Mouse (Mus musculus) CH12.LX (cell line): ENCODE measurements around the gene Cdk9. TPM values are rescaled to one million over a fixed set of nuclear protein-coding genes. Genes with fewer than 3 reads are reported as not detected.

Experiments used
- DNase-seq: peaks from one replicate; pipeline ENCODE4 v3.0.0-alpha.2; 2013; ENCODE audit errors: extremely low read depth
- H3K27ac ChIP-seq: 2 replicates; pipeline ENCODE4 v1.5.1; 2012; ENCODE audit warnings: low read depth, mild to moderate bottlenecking, control low read depth, moderate library complexity; ENCODE audit not compliant: insufficient read depth
- H3K27me3 ChIP-seq: replicated peaks from 2 replicates; pipeline ENCODE3; 2012; ENCODE audit warnings: inconsistent platforms
- H3K36me3 ChIP-seq, 2 experiments: replicated peaks in 1 of 2; 2 replicates each; pipeline versions ENCODE3 to v1.6.1; 2012; ENCODE audit warnings: inconsistent platforms in 1 of 2, low read length in 1 of 2, mild to moderate bottlenecking in 1 of 2, mixed read lengths in 1 of 2, moderate library complexity in 1 of 2; ENCODE audit not compliant: control insufficient read depth in 1 of 2, insufficient read depth in 1 of 2
- H3K4me1 ChIP-seq, 2 experiments: 2 replicates each; pipeline ENCODE4 v1.6.1; 2012; ENCODE audit warnings: inconsistent platforms in 1 of 2, moderate library complexity in 1 of 2; ENCODE audit not compliant: insufficient read depth in 2 of 2, control insufficient read depth in 1 of 2
- H3K4me2 ChIP-seq: 2 replicates; pipeline ENCODE4 v1.6.1; 2012; ENCODE audit warnings: low read depth, mild to moderate bottlenecking, control low read depth; ENCODE audit not compliant: poor library complexity, insufficient read depth, severe bottlenecking
- H3K4me3 ChIP-seq, 3 experiments: fragments of 150-350 bp in 1 of 3; sonication (generic) in 1 of 3; replicated peaks in 1 of 3; 2 replicates each; pipeline versions ENCODE3 to v1.5.1; 2011 to 2012; ENCODE audit warnings: low read depth in 2 of 3, low read length in 2 of 3, mild to moderate bottlenecking in 2 of 3, moderate library complexity in 2 of 3, control low read depth in 1 of 3, improper control_type of control experiment in 1 of 3, inconsistent platforms in 1 of 3, mixed read lengths in 1 of 3; ENCODE audit not compliant: poor library complexity in 1 of 3
- H3K79me2 ChIP-seq: replicated peaks from 2 replicates; pipeline ENCODE4 v1.6.1; 2012; ENCODE audit warnings: mild to moderate bottlenecking, moderate library complexity; ENCODE audit not compliant: control insufficient read depth, poor library complexity, insufficient read depth, severe bottlenecking; ENCODE audit errors: extremely low read depth
- H3K9ac ChIP-seq: 2 replicates; pipeline ENCODE4 v1.6.1; 2012; ENCODE audit warnings: low read depth, mild to moderate bottlenecking, control low read depth, moderate library complexity; ENCODE audit not compliant: insufficient read depth
- H3K9me3 ChIP-seq: replicated peaks from 2 replicates; pipeline ENCODE3; 2012; ENCODE audit warnings: low read length, inconsistent platforms, mixed read lengths
- CHD2 ChIP-seq: IDR thresholded peaks from 2 replicates; pipeline ENCODE4 v1.6.1; 2011; ENCODE audit warnings: low read length, improper control_type of control experiment
- E2F4 ChIP-seq: IDR thresholded peaks from 2 replicates; pipeline ENCODE4 v1.6.1; 2011; ENCODE audit warnings: low read depth, low read length, improper control_type of control experiment; ENCODE audit not compliant: insufficient replicate concordance
- ETS1 ChIP-seq: conservative IDR thresholded peaks from 2 replicates; pipeline ENCODE4 v1.6.1; 2012; ENCODE audit warnings: low read depth, mild to moderate bottlenecking, inconsistent platforms, low read length, improper control_type of control experiment, moderate library complexity
- IRF4 ChIP-seq: IDR thresholded peaks from 2 replicates; pipeline ENCODE4 v1.6.1; 2014; ENCODE audit warnings: low read depth, mild to moderate bottlenecking, inconsistent platforms, low read length, improper control_type of control experiment
- JUND ChIP-seq: conservative IDR thresholded peaks from 2 replicates; pipeline ENCODE4 v1.6.1; 2011; ENCODE audit warnings: low read depth, low read length, improper control_type of control experiment
- MXI1 ChIP-seq: IDR thresholded peaks from 2 replicates; pipeline ENCODE4 v1.6.1; 2011; ENCODE audit warnings: mild to moderate bottlenecking, low read depth, low read length, improper control_type of control experiment
- NELFE ChIP-seq: IDR thresholded peaks from 2 replicates; pipeline ENCODE4 v1.6.1; 2011; ENCODE audit warnings: low read depth, low read length, improper control_type of control experiment
- POLR2A ChIP-seq: IDR thresholded peaks from 2 replicates; pipeline ENCODE4 v1.6.1; 2011; ENCODE audit warnings: low read depth, mild to moderate bottlenecking, improper control_type of control experiment, low read length
- ZKSCAN1 ChIP-seq: IDR thresholded peaks from 2 replicates; pipeline ENCODE4 v1.6.1; 2012; ENCODE audit warnings: low read depth, inconsistent platforms, low read length, improper control_type of control experiment, borderline replicate concordance
- ZNF384 ChIP-seq: IDR thresholded peaks from 2 replicates; pipeline ENCODE4 v1.6.1; 2012; ENCODE audit warnings: low read depth, low read length, improper control_type of control experiment, inconsistent platforms
- dilution Hi-C: fragments of 300-500 bp; cut with MboI; formaldehyde crosslinking; loops from 2 replicates; pipeline ENCODE4 v1.14.3; 2020; ENCODE audit warnings: low sequenced_read_pairs; ENCODE audit not compliant: extremely low pct_unique_long_range_greater_than_20kb, extremely low pct_ligation_motif_present
- in situ Hi-C: fragments of 300-500 bp; cut with MboI; formaldehyde crosslinking; loops from 3 replicates; pipeline ENCODE4 v1.14.3; 2019; ENCODE audit warnings: low sequenced_read_pairs, low pct_ligation_motif_present, low pct_unique_long_range_greater_than_20kb, mixed read lengths
- polyA plus RNA-seq: library from polyadenylated mRNA; unstranded; fragments of >175 nt; gene quantifications from 2 replicates; pipeline ENCODE4 v1.2.1, GENCODE M21; 2012; ENCODE audit warnings: low read depth; ENCODE audit not compliant: insufficient read length
- total RNA-seq, 2 experiments: library from RNA; depleted of rRNA; stranded (reverse); fragments of 300-350 nt in 1 of 2; fragments of >200 nt in 1 of 2; gene quantifications; 2 replicates each; pipeline ENCODE4 v1.2.3; 2012 to 2014

Gene Cdk9
- total and polyA plus RNA-seq, 3 experiments = 41.7 to 136 (median 73.7) TPM

DNA sequence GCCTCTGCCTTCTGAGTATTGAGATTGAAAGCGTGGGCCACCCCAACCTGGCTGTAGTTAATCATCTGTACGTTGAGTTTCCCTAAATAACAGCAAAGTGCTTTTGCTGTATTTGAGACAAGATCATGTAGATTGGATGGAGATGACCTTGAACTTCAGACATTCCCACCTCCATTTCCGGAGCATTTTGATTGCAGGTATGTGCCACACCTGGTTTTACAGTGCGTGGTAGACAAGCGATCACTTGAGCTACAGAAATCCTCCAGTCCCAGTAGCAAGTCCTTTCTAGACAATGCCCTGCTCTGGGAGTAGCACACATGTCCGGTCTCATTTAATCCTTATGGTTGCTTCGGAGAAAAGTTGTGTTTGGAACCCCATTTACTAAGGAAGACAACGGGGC is 9.8 kb downstream of the Cdk9 start:
- Histone ChIP-seq H3K9ac (no peak overlapping the region), H3K27ac (no peak overlapping the region), H3K79me2 (peaks cover 9% of the 10 kb centered on the region), H3K27me3 (no peaks in the 10 kb centered on the region), H3K4me2 (no peak overlapping the region), H3K4me3 (no peak overlapping the region), H3K36me3 (peaks cover 51 to 74% of the 10 kb centered on the region in 2 experiments), H3K4me1 (no peaks in the 10 kb centered on the region), H3K9me3 (no peaks in the 10 kb centered on the region)
- dilution Hi-C loops = no loop called here
- in situ Hi-C loops = no loop called here
- TF ChIP-seq POLR2A (no peak), ETS1 (no peak), E2F4 (no peak), NELFE (no peak), ZKSCAN1 (no peak), JUND (no peak), ZNF384 (no peak)
- no peak for DNase-seq

DNA sequence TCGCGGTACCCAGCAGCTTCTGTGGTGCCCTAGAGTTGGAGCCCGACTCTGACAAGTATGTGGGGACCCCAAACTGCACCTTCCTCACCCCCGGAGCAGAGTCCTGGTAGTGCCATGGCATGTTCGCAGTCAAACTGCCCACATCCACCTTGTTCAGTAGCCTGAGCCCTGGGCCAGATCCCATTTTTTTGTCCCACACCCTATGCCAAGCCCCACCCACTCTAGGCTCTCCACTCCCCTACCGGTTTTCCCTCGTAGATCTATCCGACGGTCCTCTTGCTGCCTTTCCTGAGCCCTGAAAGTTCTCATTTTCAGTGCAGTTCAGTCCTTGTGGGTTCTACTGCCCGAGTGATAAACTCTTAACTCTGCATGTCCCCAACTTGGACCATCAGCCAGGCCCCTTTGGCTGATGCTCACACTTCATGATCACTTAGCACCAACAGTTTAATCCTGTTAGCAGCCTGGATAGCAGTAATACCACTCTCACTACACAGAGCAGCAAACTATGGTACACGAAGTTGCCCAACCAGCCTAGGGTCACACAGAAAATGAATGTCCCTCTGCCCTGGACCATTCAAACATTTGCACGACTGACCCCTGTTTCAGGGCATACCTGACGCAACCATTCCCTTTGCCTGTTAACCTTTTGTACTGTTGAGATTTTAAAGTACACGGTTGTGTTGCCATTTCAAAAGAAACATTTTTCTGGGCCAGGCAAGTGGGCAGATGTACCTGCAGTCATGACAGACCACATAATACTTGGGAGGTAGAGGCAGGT is 11.7 kb downstream of the Cdk9 start:
- H3K9ac ChIP-seq = no peak overlapping the region
- H3K79me2 ChIP-seq = no peaks in the 10 kb centered on the region
- in situ Hi-C loops = no loop called here
- no peak overlapping the region for H3K27ac ChIP-seq
- H3K36me3 ChIP-seq = peaks cover 33 to 58% of the 10 kb centered on the region in 2 experiments
- H3K4me3 ChIP-seq = no peak overlapping the region
- no peak for DNase-seq
- peaks cover 0 to 5% of the 10 kb centered on the region in 2 experiments; a peak in 1 of 4 replicates for H3K4me1 ChIP-seq
- no peaks in the 10 kb centered on the region for H3K27me3 ChIP-seq
- dilution Hi-C loops = no loop called here
- no peaks in the 10 kb centered on the region for H3K9me3 ChIP-seq
- TF ChIP-seq NELFE (no peak), IRF4 (no peak)
- TF ChIP-seq, all 38 proteins: peak for 0
- no peak overlapping the region for H3K4me2 ChIP-seq

DNA sequence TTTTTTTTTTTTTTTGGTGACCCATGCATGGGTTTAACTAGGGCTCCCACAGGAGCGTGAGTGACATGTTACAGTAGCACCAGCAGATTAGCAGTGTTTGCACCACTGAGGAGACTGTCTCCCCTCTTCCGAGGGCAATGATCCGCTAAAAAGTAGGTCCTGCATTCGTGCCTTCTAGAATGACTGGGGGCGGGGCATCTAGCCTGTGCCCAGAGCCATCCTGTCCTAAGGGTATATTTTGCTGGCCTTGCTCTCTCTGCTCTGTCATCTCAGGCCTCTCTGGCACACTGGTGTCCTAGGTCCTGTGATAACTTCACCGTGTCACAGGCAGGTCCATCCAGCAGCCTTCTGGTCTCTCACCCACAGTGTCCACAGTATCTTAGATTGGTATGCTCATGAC is 13.2 kb downstream of the Cdk9 start:
- no peaks in the 10 kb centered on the region for H3K79me2 ChIP-seq
- H3K4me2 ChIP-seq = no peak overlapping the region
- dilution Hi-C loops (no loop called here), in situ Hi-C loops (no loop called here)
- TF ChIP-seq CHD2 = no peak
- no peak for TF ChIP-seq MXI1
- no peak overlapping the region for H3K9ac ChIP-seq
- peaks cover 0 to 15% of the 10 kb centered on the region in 2 experiments; a peak in 2 of 4 replicates for H3K4me1 ChIP-seq
- H3K9me3 ChIP-seq = no peaks in the 10 kb centered on the region
- no peak overlapping the region for H3K4me3 ChIP-seq
- H3K36me3 ChIP-seq = peaks cover 19 to 44% of the 10 kb centered on the region in 2 experiments
- no peak overlapping the region for H3K27ac ChIP-seq
- DNase-seq = no peak
- H3K27me3 ChIP-seq = no peaks in the 10 kb centered on the region
